Mouse (Mus musculus): ENCODE measurements around the gene Gm34653.

- TF ChIP-seq POLR2A (IDR thresholded peaks at IDR 0.05; ENCODE audit: low read depth, low read length) (no peak), CTCF (IDR thresholded peaks at IDR 0.05; ENCODE audit: extremely low read depth, insufficient read depth, insufficient read length, insufficient replicate concordance) (no peak)
Observed at GRCm38 (mm10) chr2:34835669-34836068, 2.9 kb downstream of the Gm34653 start.

Measured in spleen, adult 2 months (tissue).